Mouse (Mus musculus) midbrain, postnatal 0 days (tissue): ENCODE results near the gene Ttc23. TPM values are rescaled to one million over a fixed set of nuclear protein-coding genes. Genes with fewer than 3 reads are reported as not detected.

Experiments used
- ATAC-seq: fragments of 200-750 bp; cut with Nextera tagmentation; 2 replicates; pipeline ENCODE4 v1.8.0; 2017; ENCODE audit warnings: moderate number of reproducible peaks, mild to moderate bottlenecking, moderate TSS enrichment, moderate library complexity; ENCODE audit not compliant: low FRiP score
- DNase-seq: peaks from one replicate; pipeline ENCODE4 v3.0.0-alpha.2; 2015; ENCODE audit warnings: low spot score
- H3K27ac ChIP-seq: fragments of 300-500 bp; sonication (generic); 2 replicates; pipeline ENCODE4 v1.5.1; 2014; ENCODE audit warnings: low read depth, mild to moderate bottlenecking, low read length, mixed read lengths
- H3K27me3 ChIP-seq: fragments of 300-500 bp; sonication (generic); 2 replicates; pipeline ENCODE4 v1.6.1; 2014; ENCODE audit warnings: low read length, control low read depth, mixed read lengths; ENCODE audit not compliant: insufficient read depth
- H3K36me3 ChIP-seq: fragments of 300-500 bp; sonication (generic); 2 replicates; pipeline ENCODE4 v1.6.1; 2014; ENCODE audit warnings: low read length, control low read depth, mixed read lengths; ENCODE audit not compliant: insufficient read depth
- H3K4me1 ChIP-seq: fragments of 300-500 bp; sonication (generic); 2 replicates; pipeline ENCODE4 v1.6.1; 2014; ENCODE audit warnings: mild to moderate bottlenecking, control low read depth, antibody characterized with exemption, low read length, mixed read lengths; ENCODE audit not compliant: insufficient read depth
- H3K4me2 ChIP-seq: fragments of 300-500 bp; sonication (generic); 2 replicates; pipeline ENCODE4 v1.6.1; 2014; ENCODE audit warnings: low read depth, mild to moderate bottlenecking, low read length, mixed read lengths; ENCODE audit not compliant: poor library complexity, severe bottlenecking
- H3K4me3 ChIP-seq: fragments of 300-500 bp; sonication (generic); 2 replicates; pipeline ENCODE4 v1.5.1; 2014; ENCODE audit warnings: low read depth, mild to moderate bottlenecking, low read length, moderate library complexity
- H3K9ac ChIP-seq: fragments of 300-500 bp; sonication (generic); replicated peaks from 2 replicates; pipeline ENCODE4 v1.6.1; 2014; ENCODE audit warnings: mild to moderate bottlenecking, low read length, moderate library complexity, mixed read lengths; ENCODE audit not compliant: poor library complexity, severe bottlenecking
- H3K9me3 ChIP-seq: fragments of 300-500 bp; sonication (generic); 2 replicates; pipeline ENCODE4 v1.6.1; 2016; ENCODE audit warnings: low read length, control low read depth
- CTCF ChIP-seq: IDR thresholded peaks from 2 replicates; pipeline ENCODE4 v1.5.1; 2016; ENCODE audit warnings: antibody characterized with exemption, mild to moderate bottlenecking
- WGBS: fragments of 180-500 bp; shearing (Covaris S2); extraction: QIAGEN DNeasy Blood & Tissue Kit; methylation state at CpG from one replicate; pipeline ENCODE4 v1.1.7; 2014; 5-methylcytosine and 5-hydroxymethylcytosine counted together
- polyA plus RNA-seq: library from polyadenylated mRNA; unstranded; fragments of >200 nt; fragmentation: Nextera tagmentation; extraction: Ambion mirVana; gene quantifications from 2 replicates; pipeline ENCODE4 v1.2.1, GENCODE M21; 2015
- total RNA-seq: library from RNA; depleted of rRNA; stranded (reverse); fragments of >200 nt; gene quantifications from 2 replicates; pipeline ENCODE4 v1.2.3, GENCODE M21; 2014

Gene Ttc23
- total and polyA plus RNA-seq, 2 experiments from 2014 or later = 4.6 to 5.9 TPM

GRCm38 (mm10) chr7:67708160-67708559 is 61.0 kb downstream of the Ttc23 start:
- no peak for ATAC-seq
- no peaks in the 10 kb centered on the region for H3K9me3 ChIP-seq
- WGBS = 67% methylated on average over 6 of the region's 6 CpGs

GRCm38 (mm10) chr7:67710216-67710615 is 63.0 kb downstream of the Ttc23 start:
- Histone ChIP-seq H3K4me2 (no peak overlapping the region), H3K9me3 (no peaks in the 10 kb centered on the region), H3K9ac (no peak overlapping the region), H3K4me3 (no peak overlapping the region), H3K4me1 (no peaks in the 10 kb centered on the region; the same call in 1 of the 2 replicates), H3K36me3 (no peaks in the 10 kb centered on the region; the same call in 1 of the 2 replicates), H3K27ac (no peak overlapping the region), H3K27me3 (no peaks in the 10 kb centered on the region)
- DNase-seq = no peak
- no peak for ATAC-seq
- 90% methylated on average over 7 of the region's 7 CpGs for WGBS
- no peak for TF ChIP-seq CTCF

More at GRCm38 (mm10) chr7:67708160-67708559, 61.0 kb downstream of the Ttc23 start:
- H3K9ac ChIP-seq = no peak overlapping the region
- no peak overlapping the region for H3K4me2 ChIP-seq
- H3K27ac ChIP-seq = no peak overlapping the region
- H3K36me3 ChIP-seq = no peaks in the 10 kb centered on the region; the same call in 1 of the 2 replicates
- no peak for TF ChIP-seq CTCF
- no peaks in the 10 kb centered on the region for H3K4me1 ChIP-seq
- H3K27me3 ChIP-seq = no peaks in the 10 kb centered on the region
- DNase-seq = peak; percentile 32
- H3K4me3 ChIP-seq = no peak overlapping the region

GRCm38 (mm10) chr7:67713820-67714510 is 66.8 kb downstream of the Ttc23 start:
- WGBS = 42% methylated on average over 19 of the region's 19 CpGs
- DNase-seq (peak; percentile 80), ATAC-seq (peak; percentile 41; the same call in 1 of the 2 replicates)
- H3K4me3 ChIP-seq = no peak overlapping the region
- H3K27ac ChIP-seq = no peak overlapping the region
- TF ChIP-seq CTCF = no peak
- no peaks in the 10 kb centered on the region; the same call in 1 of the 2 replicates for H3K36me3 ChIP-seq
- no peaks in the 10 kb centered on the region for H3K9me3 ChIP-seq
- H3K4me1 ChIP-seq = no peaks in the 10 kb centered on the region; the same call in 1 of the 2 replicates
- H3K4me2 ChIP-seq = no peak overlapping the region
- H3K27me3 ChIP-seq = no peaks in the 10 kb centered on the region
- H3K9ac ChIP-seq = no peak overlapping the region

GRCm38 (mm10) chr7:67715176-67715575 is 68.0 kb downstream of the Ttc23 start:
- Histone ChIP-seq H3K4me2 (no peak overlapping the region), H3K9ac (no peak overlapping the region), H3K36me3 (no peaks in the 10 kb centered on the region), H3K4me3 (no peak overlapping the region), H3K4me1 (no peaks in the 10 kb centered on the region; the same call in 1 of the 2 replicates), H3K9me3 (no peaks in the 10 kb centered on the region), H3K27ac (no peak overlapping the region), H3K27me3 (no peaks in the 10 kb centered on the region)
- WGBS = 59% methylated on average over 7 of the region's 7 CpGs
- no peak for TF ChIP-seq CTCF
- DNase-seq (peak; percentile 22), ATAC-seq (no peak)

DNA sequence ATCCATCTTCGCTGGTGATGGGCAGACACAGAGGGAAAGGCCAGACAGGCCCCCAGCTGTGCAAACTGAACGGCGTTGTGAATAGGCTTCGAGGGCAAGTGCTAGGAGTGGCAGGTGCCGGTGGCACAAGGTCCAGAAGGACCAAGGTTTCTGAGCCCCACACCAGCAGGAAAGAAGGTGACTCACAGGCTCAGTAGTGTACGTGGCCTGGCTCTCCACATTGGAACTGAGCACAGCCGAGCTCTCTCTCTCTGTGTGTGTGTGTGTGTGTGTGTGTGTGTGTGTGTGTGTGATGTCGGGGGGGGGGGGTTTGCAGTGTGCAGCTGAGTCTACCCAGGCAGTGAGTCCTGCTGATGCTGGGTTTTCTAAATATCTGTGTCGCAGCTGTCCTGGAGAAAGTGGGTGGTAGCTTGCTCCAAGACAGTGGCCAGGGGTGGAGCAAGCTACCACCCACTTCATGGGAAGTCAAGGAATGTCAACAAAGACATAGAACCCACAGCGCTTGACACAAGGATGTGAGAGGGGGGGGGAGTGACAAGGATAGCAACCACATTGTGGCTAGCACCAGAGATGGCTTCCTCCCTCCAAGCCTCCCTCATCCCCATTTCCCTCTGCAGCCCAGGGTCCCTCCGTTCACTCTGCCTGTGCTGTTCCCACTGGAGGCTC is 69.1 kb downstream of the Ttc23 start:
- TF ChIP-seq CTCF = no peak

GRCm38 (mm10) chr7:67716925-67717324 is 69.7 kb downstream of the Ttc23 start:
- no peak for TF ChIP-seq CTCF
- no peak overlapping the region for H3K27ac ChIP-seq
- WGBS = 95% methylated on average over 10 of the region's 10 CpGs

More for the DNA sequence above, 69.1 kb downstream of the Ttc23 start:
- ATAC-seq (no peak), DNase-seq (no peak)
- no peaks in the 10 kb centered on the region for H3K36me3 ChIP-seq
- WGBS = 65% methylated on average over 9 of the region's 11 CpGs
- H3K4me3 ChIP-seq = no peak overlapping the region
- H3K27ac ChIP-seq = no peak overlapping the region
- H3K9ac ChIP-seq = no peak overlapping the region
- H3K27me3 ChIP-seq = no peaks in the 10 kb centered on the region
- no peak overlapping the region for H3K4me2 ChIP-seq
- no peaks in the 10 kb centered on the region; the same call in 1 of the 2 replicates for H3K4me1 ChIP-seq
- H3K9me3 ChIP-seq = no peaks in the 10 kb centered on the region

More at GRCm38 (mm10) chr7:67716925-67717324, 69.7 kb downstream of the Ttc23 start:
- DNase-seq = no peak
- H3K36me3 ChIP-seq = no peaks in the 10 kb centered on the region
- no peaks in the 10 kb centered on the region for H3K27me3 ChIP-seq
- H3K4me1 ChIP-seq = no peaks in the 10 kb centered on the region; the same call in 1 of the 2 replicates
- no peaks in the 10 kb centered on the region for H3K9me3 ChIP-seq
- no peak overlapping the region for H3K9ac ChIP-seq
- no peak for ATAC-seq
- no peak overlapping the region for H3K4me3 ChIP-seq
- no peak overlapping the region for H3K4me2 ChIP-seq
